Mouse (Mus musculus): ENCODE measurements at regions not wholly inside any gene's neighbourhood (a gene's known extent, or its start where the extent isn't known, plus 50 kb on each side); places are given as distances from the start of the nearest gene placed in this dataset.
"Not testable (repeated sequence)": the region's sequence is repeated elsewhere in the genome, so short reads cannot be mapped to it uniquely, and the experiment has no call there.

- ATAC-seq (replicated peaks; ENCODE audit: poor library complexity, severe bottlenecking), result no peak
These were observed 55.4 kb upstream of the Bnc1 start for GRCm38 (mm10) chr7:82047456-82047855.

GRCm38 (mm10) chr7:82053411-82053810, 61.3 kb upstream of the Bnc1 start:
- no peak for ATAC-seq (replicated peaks; ENCODE audit: poor library complexity, severe bottlenecking)

GRCm38 (mm10) chr7:82056551-82057230, 64.6 kb upstream of the Bnc1 start:
- ATAC-seq (replicated peaks; ENCODE audit: poor library complexity, severe bottlenecking), result peak; percentile 46

GRCm38 (mm10) chr7:82063407-82063806, 71.3 kb upstream of the Bnc1 start:
- ATAC-seq (replicated peaks; ENCODE audit: poor library complexity, severe bottlenecking), result no peak

GRCm38 (mm10) chr7:82069629-82070450, 77.7 kb upstream of the Bnc1 start:
- no peak for ATAC-seq (replicated peaks; ENCODE audit: poor library complexity, severe bottlenecking)

GRCm38 (mm10) chr7:82070946-82071727, 79.0 kb upstream of the Bnc1 start:
- no peak for ATAC-seq (replicated peaks; ENCODE audit: poor library complexity, severe bottlenecking)

- ATAC-seq (replicated peaks; ENCODE audit: poor library complexity, severe bottlenecking), result no peak
These were observed 83.3 kb upstream of the Bnc1 start for GRCm38 (mm10) chr7:82075359-82075758.

- ATAC-seq (replicated peaks; ENCODE audit: poor library complexity, severe bottlenecking), result no peak
These were observed 89.8 kb upstream of the Bnc1 start for GRCm38 (mm10) chr7:82081851-82082250.

GRCm38 (mm10) chr7:82082883-82083282, 90.8 kb upstream of the Sh3gl3 start:
- no peak for ATAC-seq (replicated peaks; ENCODE audit: poor library complexity, severe bottlenecking)

GRCm38 (mm10) chr7:82084473-82084872, 89.2 kb upstream of the Sh3gl3 start:
- no peak for ATAC-seq (replicated peaks; ENCODE audit: poor library complexity, severe bottlenecking)

- ATAC-seq (replicated peaks; ENCODE audit: poor library complexity, severe bottlenecking), result no peak
These were observed 88.4 kb upstream of the Sh3gl3 start for GRCm38 (mm10) chr7:82085205-82085604.

- no peak for ATAC-seq (replicated peaks; ENCODE audit: poor library complexity, severe bottlenecking)
These were observed 75.5 kb upstream of the Sh3gl3 start for GRCm38 (mm10) chr7:82098136-82098535.

- no peak for ATAC-seq (replicated peaks; ENCODE audit: poor library complexity, severe bottlenecking)
These were observed 72.3 kb upstream of the Sh3gl3 start for GRCm38 (mm10) chr7:82101314-82101713.

- no peak for ATAC-seq (replicated peaks; ENCODE audit: poor library complexity, severe bottlenecking)
These were observed 68.0 kb upstream of the Sh3gl3 start for GRCm38 (mm10) chr7:82105631-82106030.

- ATAC-seq (replicated peaks; ENCODE audit: poor library complexity, severe bottlenecking), result not testable (repeated sequence)
These were observed 64.5 kb upstream of the Sh3gl3 start for GRCm38 (mm10) chr7:82109141-82109540.

GRCm38 (mm10) chr7:82109550-82109949, 64.1 kb upstream of the Sh3gl3 start:
- ATAC-seq (replicated peaks; ENCODE audit: poor library complexity, severe bottlenecking), result no peak

GRCm38 (mm10) chr7:82109977-82110376, 63.7 kb upstream of the Sh3gl3 start:
- ATAC-seq (replicated peaks; ENCODE audit: poor library complexity, severe bottlenecking), result no peak

- ATAC-seq (replicated peaks; ENCODE audit: poor library complexity, severe bottlenecking), result no peak
These were observed 61.6 kb upstream of the Sh3gl3 start for GRCm38 (mm10) chr7:82112046-82112445.

GRCm38 (mm10) chr7:82115646-82116045, 58.0 kb upstream of the Sh3gl3 start:
- no peak for ATAC-seq (replicated peaks; ENCODE audit: poor library complexity, severe bottlenecking)

- peak; percentile 61 for ATAC-seq (replicated peaks; ENCODE audit: poor library complexity, severe bottlenecking)
These were observed 54.4 kb upstream of the Sh3gl3 start for GRCm38 (mm10) chr7:82119266-82119665.

GRCm38 (mm10) chr7:82119866-82120265, 53.8 kb upstream of the Sh3gl3 start:
- no peak for ATAC-seq (replicated peaks; ENCODE audit: poor library complexity, severe bottlenecking)
